Mouse (Mus musculus): ENCODE data around the gene Poc1a. TPM values are rescaled to one million over a fixed set of nuclear protein-coding genes. Genes with fewer than 3 reads are reported as not detected.

Poc1a gene
- polyA plus RNA-seq, 1 experiment = 7.6 TPM

DNA sequence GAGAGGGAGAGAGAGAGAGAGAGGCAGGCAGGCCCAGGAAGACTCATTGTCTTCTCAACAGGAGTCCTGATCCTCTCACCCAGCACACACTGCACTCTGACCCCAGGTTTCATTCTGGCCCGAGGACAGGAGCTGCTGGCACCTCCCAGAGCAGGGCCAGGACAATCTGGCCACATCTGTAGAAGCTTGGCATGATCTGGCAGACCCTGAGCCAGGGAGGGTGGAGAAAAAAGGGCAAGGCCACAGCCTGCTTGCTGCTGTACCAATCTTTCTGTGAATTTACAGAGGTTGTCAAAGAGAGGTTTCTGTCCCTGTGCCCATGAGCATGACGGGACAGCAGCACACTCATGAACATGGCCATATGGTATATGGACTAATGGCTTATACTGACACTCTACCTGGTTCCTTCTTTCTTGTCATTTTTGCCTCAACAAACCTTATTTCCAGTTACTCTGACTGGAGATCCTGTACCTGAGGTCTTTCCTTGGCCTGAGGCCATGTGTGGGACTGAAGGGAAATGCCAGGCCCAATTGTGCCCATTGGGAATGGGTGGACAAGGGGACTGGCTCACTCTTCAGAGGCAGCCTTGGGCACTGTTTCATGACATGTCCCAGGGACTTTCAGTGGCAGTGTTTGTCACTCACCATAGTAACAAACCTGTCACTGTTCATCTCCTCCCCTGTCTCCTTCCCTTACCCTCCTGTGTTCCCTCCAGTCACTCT is 13.8 kb upstream of the Poc1a start:
- Histone ChIP-seq H3K4me2 (ENCODE audit: low read depth) (no peak overlapping the region), H3K36me3 (ENCODE audit: control insufficient read depth, insufficient read depth) (no peaks in the 10 kb centered on the region), H3ac (ENCODE audit: control insufficient read depth, insufficient read length) (no peak overlapping the region), H3K4me3 (no peak overlapping the region), H3K79me2 (ENCODE audit: control insufficient read depth, insufficient read depth) (no peaks in the 10 kb centered on the region), H3K27me3 (ENCODE audit: control insufficient read depth, insufficient read depth, insufficient read length) (no peaks in the 10 kb centered on the region)
- TF ChIP-seq SRF (IDR thresholded peaks at IDR 0.05; ENCODE audit: control insufficient read depth, insufficient read length, low read depth) = no peak
- TF ChIP-seq TCF3 (IDR thresholded peaks at IDR 0.05; ENCODE audit: insufficient read length, low read depth) = no peak
- no peak for TF ChIP-seq MYOG (IDR thresholded peaks at IDR 0.05; ENCODE audit: control insufficient read depth in 1 of 3, insufficient read depth in 1 of 3, insufficient read length in 2 of 3, low read depth in 2 of 3)
- no peak for TF ChIP-seq MAX (IDR thresholded peaks at IDR 0.05; ENCODE audit: low read depth)
- no peak for TF ChIP-seq POLR2A (IDR thresholded peaks at IDR 0.05; ENCODE audit: insufficient read length, low read depth)
- TF ChIP-seq TCF12 (IDR thresholded peaks at IDR 0.05; ENCODE audit: insufficient read depth, poor library complexity, severe bottlenecking) = no peak
- no peak for TF ChIP-seq REST (IDR thresholded peaks at IDR 0.05; ENCODE audit: insufficient read depth, insufficient read length)
- TF ChIP-seq CEBPB (IDR thresholded peaks at IDR 0.05; ENCODE audit: insufficient read depth, poor library complexity, severe bottlenecking) = no peak
- TF ChIP-seq MYOD1 (IDR thresholded peaks at IDR 0.05; ENCODE audit: control insufficient read depth in 1 of 3, insufficient read length in 2 of 3, low read depth in 2 of 3) = no peak
- no peak for TF ChIP-seq E2F4 (IDR thresholded peaks at IDR 0.05; ENCODE audit: insufficient read depth)
- no peak for TF ChIP-seq POLR2AphosphoS2 (IDR thresholded peaks at IDR 0.05; ENCODE audit: insufficient read length, low read depth)
- TF ChIP-seq USF1 (IDR thresholded peaks at IDR 0.05; ENCODE audit: low read depth) = no peak

DNA sequence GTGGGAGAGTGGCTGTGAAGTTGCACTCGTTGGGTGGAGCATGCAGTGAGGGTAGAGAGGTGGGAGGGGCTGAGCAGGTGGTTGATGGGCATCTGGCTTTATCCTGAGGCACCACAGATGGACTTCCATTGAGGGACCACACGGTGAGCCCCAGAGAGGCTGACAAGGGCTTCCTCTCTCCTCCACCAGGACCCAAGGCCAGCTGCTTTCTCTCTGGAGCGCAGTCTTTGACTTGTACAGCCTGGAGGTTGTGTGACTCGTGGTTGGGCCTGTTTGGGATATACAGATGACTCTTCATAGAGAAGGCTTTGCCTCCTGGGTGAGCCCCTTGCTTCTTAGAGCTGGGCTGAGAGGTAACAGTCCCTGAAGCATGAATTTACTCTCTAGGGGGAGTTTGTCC is 12.4 kb upstream of the Poc1a start:
- TF ChIP-seq TCF12 (IDR thresholded peaks at IDR 0.05; ENCODE audit: insufficient read depth, poor library complexity, severe bottlenecking) = no peak
- no peak for TF ChIP-seq CEBPB (IDR thresholded peaks at IDR 0.05; ENCODE audit: insufficient read depth, poor library complexity, severe bottlenecking)
- TF ChIP-seq SRF (IDR thresholded peaks at IDR 0.05; ENCODE audit: control insufficient read depth, insufficient read length, low read depth) = no peak
- Histone ChIP-seq H3K36me3 (ENCODE audit: control insufficient read depth, insufficient read depth) (no peaks in the 10 kb centered on the region), H3K79me2 (ENCODE audit: control insufficient read depth, insufficient read depth) (no peaks in the 10 kb centered on the region), H3K27me3 (ENCODE audit: control insufficient read depth, insufficient read depth, insufficient read length) (no peaks in the 10 kb centered on the region), H3ac (ENCODE audit: control insufficient read depth, insufficient read length) (no peak overlapping the region), H3K4me3 (no peak overlapping the region), H3K4me2 (ENCODE audit: low read depth) (no peak overlapping the region)

DNA sequence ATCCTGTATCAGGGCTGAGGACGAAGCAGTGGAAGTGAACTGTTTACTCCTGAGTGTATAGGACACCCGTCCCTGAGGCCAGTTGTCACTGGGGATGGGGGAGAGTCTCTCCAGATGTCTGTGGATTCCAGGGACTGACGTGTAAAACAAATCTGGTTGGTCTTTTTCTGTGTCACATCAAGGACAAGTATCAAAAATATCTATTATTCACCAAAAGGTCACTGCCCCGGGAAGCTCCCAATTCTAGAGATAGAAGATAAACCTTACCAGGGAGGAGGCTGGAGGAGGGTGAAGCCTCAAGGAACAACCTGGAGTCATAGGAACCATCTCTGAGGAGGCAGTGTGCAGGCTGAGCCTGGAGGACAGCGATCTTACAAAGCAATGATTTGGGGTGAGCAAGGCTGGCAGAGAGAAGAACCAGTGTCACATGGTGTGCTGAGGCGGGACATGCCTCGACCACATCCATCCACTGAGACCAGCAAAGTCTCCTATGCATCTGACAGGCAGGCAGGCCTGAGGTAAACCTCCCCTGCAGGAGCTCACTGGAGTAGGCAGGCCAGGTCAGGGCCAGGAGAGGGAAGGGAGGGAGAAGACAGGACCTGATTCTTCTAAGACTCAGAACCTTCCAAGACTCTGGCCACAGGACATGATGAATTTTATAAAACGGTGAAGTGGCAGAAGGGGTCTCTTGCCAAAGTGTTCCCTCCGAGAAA is 11.6 kb upstream of the Poc1a start:
- H3K36me3 ChIP-seq (ENCODE audit: control insufficient read depth, insufficient read depth) = no peaks in the 10 kb centered on the region
- no peak overlapping the region for H3K4me3 ChIP-seq
- H3K79me2 ChIP-seq (ENCODE audit: control insufficient read depth, insufficient read depth) = no peaks in the 10 kb centered on the region
- H3K27me3 ChIP-seq (ENCODE audit: control insufficient read depth, insufficient read depth, insufficient read length) = no peaks in the 10 kb centered on the region
- H3K4me2 ChIP-seq (ENCODE audit: low read depth) = no peak overlapping the region
- no peak overlapping the region for H3ac ChIP-seq (ENCODE audit: control insufficient read depth, insufficient read length)
- TF ChIP-seq POLR2A (IDR thresholded peaks at IDR 0.05; ENCODE audit: insufficient read length, low read depth) = no peak
- no peak for TF ChIP-seq TCF3 (IDR thresholded peaks at IDR 0.05; ENCODE audit: insufficient read length, low read depth)
- TF ChIP-seq SRF (IDR thresholded peaks at IDR 0.05; ENCODE audit: control insufficient read depth, insufficient read length, low read depth) = no peak
- TF ChIP-seq USF1 (IDR thresholded peaks at IDR 0.05; ENCODE audit: low read depth) = no peak
- TF ChIP-seq MYOG (IDR thresholded peaks at IDR 0.05; ENCODE audit: control insufficient read depth in 1 of 3, insufficient read depth in 1 of 3, insufficient read length in 2 of 3, low read depth in 2 of 3) = no peak
- no peak for TF ChIP-seq MYOD1 (IDR thresholded peaks at IDR 0.05; ENCODE audit: control insufficient read depth in 1 of 3, insufficient read length in 2 of 3, low read depth in 2 of 3)
- TF ChIP-seq TCF12 (IDR thresholded peaks at IDR 0.05; ENCODE audit: insufficient read depth, poor library complexity, severe bottlenecking) = no peak
- TF ChIP-seq REST (IDR thresholded peaks at IDR 0.05; ENCODE audit: insufficient read depth, insufficient read length) = no peak
- no peak for TF ChIP-seq MAX (IDR thresholded peaks at IDR 0.05; ENCODE audit: low read depth)

DNA sequence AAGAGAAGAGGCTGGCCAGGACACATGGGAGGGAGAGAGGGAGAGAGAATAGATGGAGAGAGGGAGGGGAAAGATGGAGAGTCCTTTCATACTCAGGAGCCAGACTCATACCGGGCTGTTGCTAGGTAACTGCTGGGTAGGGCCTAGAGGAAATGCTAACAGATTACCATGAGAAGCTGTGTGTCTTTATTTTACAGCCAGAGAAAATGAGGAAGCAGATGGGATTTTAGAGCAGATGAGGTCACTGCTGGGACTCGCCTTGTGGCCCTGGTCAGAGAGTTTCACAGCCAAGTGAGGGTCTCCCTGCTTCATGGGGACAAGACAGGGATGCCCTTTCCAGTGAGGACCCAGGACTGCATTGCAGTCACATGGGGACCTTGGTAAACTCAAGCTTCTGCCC is 11.0 kb upstream of the Poc1a start:
- Histone ChIP-seq H3K4me3 (no peak overlapping the region), H3ac (ENCODE audit: control insufficient read depth, insufficient read length) (no peak overlapping the region), H3K36me3 (ENCODE audit: control insufficient read depth, insufficient read depth) (no peaks in the 10 kb centered on the region), H3K79me2 (ENCODE audit: control insufficient read depth, insufficient read depth) (no peaks in the 10 kb centered on the region), H3K4me2 (ENCODE audit: low read depth) (no peak overlapping the region), H3K27me3 (ENCODE audit: control insufficient read depth, insufficient read depth, insufficient read length) (no peaks in the 10 kb centered on the region)
- TF ChIP-seq REST (IDR thresholded peaks at IDR 0.05; ENCODE audit: insufficient read depth, insufficient read length) (no peak), TCF12 (IDR thresholded peaks at IDR 0.05; ENCODE audit: insufficient read depth, poor library complexity, severe bottlenecking) (no peak), MYOD1 (IDR thresholded peaks at IDR 0.05; ENCODE audit: control insufficient read depth in 1 of 3, insufficient read length in 2 of 3, low read depth in 2 of 3) (no peak), MAX (IDR thresholded peaks at IDR 0.05; ENCODE audit: low read depth) (no peak), POLR2A (IDR thresholded peaks at IDR 0.05; ENCODE audit: insufficient read length, low read depth) (no peak), POLR2AphosphoS2 (IDR thresholded peaks at IDR 0.05; ENCODE audit: insufficient read length, low read depth) (no peak)

DNA sequence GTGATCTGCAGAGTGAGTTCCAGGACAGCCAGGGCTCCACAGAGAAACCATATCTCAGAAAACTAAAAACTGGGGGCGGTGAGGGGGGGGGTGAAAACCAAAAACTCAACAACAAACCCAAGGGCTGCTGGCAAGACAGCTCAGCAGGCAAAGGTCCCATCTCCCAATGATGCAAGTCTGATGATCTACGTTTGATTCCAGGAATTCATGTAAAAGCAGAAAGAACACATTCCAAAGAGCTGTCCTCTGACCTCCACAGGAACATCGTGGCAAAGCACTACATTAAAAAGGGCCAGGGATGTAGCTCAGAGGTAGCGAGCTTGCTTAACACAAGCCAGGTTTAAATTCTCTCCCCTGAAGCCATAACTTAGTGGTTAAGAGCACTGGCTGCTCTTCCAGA is 10.2 kb upstream of the Poc1a start:
- no peak for TF ChIP-seq MAX (IDR thresholded peaks at IDR 0.05; ENCODE audit: low read depth)
- no peak for TF ChIP-seq CEBPB (IDR thresholded peaks at IDR 0.05; ENCODE audit: insufficient read depth, poor library complexity, severe bottlenecking)
- no peak for TF ChIP-seq USF1 (IDR thresholded peaks at IDR 0.05; ENCODE audit: low read depth)
- no peak overlapping the region for H3K4me3 ChIP-seq
- H3K79me2 ChIP-seq (ENCODE audit: control insufficient read depth, insufficient read depth) = no peaks in the 10 kb centered on the region

More for the DNA sequence above, 10.2 kb upstream of the Poc1a start:
- Histone ChIP-seq H3ac (ENCODE audit: control insufficient read depth, insufficient read length) (no peak overlapping the region), H3K27me3 (ENCODE audit: control insufficient read depth, insufficient read depth, insufficient read length) (no peaks in the 10 kb centered on the region), H3K36me3 (ENCODE audit: control insufficient read depth, insufficient read depth) (no peaks in the 10 kb centered on the region), H3K4me2 (ENCODE audit: low read depth) (no peak overlapping the region)

Data from myocyte (in vitro differentiated cells).